Mouse (Mus musculus): ENCODE results near the gene Pxmp2. TPM values are rescaled to one million over a fixed set of nuclear protein-coding genes. Genes with fewer than 3 reads are reported as not detected.
A peak's percentile ranks its signal among the peaks of the same experiment; 100 is the strongest.

The Pxmp2 gene
- 11.5 and 13.3 TPM in 2 replicates for polyA plus RNA-seq (2014; fragmentation: Nextera tagmentation; extraction: Ambion mirVana)

DNA sequence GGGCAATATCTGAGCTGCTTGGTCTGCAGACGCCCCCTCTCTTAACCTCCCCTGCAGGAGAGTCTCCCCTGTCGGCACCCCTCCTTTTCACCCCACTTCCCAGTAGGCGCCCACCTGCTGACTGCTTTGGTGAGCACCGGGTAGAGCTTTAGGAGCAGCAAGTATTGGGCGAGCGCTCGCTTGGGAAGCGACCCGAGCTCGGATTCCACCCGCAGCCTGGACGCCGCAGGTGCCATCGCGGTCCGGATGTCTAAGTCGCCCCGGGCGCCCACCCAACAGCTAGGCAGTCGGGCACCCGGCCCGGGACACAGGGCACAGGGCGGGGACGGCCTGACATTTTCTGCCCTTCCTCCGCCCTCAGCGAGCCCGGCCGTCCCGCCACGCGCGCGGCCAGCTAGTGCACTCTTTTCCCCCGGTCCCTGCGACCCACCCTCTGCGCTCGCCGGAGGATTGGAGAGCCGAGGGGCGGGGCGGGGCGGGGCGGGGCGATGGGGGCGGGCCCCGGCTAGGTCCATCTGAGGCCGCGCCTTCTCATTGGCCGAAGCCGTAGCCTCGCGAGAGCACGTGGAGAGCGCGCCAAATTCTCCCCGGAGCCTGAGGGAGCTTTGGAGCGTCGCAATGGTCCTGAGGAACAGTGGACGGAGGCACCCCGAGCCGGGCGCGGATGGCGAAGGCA, at the start of gene Pxmp2, which contains the start of gene Pole:
Pxmp2 (minus strand) TSS at position 417 of the 676 bp plus-strand sequence.
Pole (plus strand) TSS at position 537 of the 676 bp plus-strand sequence.
- Histone ChIP-seq H3K4me3 (ENCODE audit: low read depth, low read length) (peak within 1 kb of the TSS; percentile 75), H3K4me1 (ENCODE audit: control insufficient read depth, insufficient read depth, low read length) (peaks cover 2% of the 10 kb centered on the region; the same call in 1 of the 2 replicates), H3K27ac (ENCODE audit: low read depth, low read length) (0 out of 2 replicates have a peak within 1 kb of the TSS, but pooled peaks have one; percentile 20), H3K36me3 (ENCODE audit: control insufficient read depth, insufficient read depth, low read length) (no peaks in the 10 kb centered on the region; the same call in 1 of the 2 replicates), H3K9me3 (ENCODE audit: control insufficient read depth, low read length) (no peaks in the 10 kb centered on the region), H3K4me2 (peak within 1 kb of the TSS; percentile 83), H3K27me3 (ENCODE audit: control insufficient read depth, insufficient read depth, low read length) (peaks cover 11% of the 10 kb centered on the region; the same call in 1 of the 2 replicates), H3K9ac (ENCODE audit: low read length) (peak within 1 kb of the TSS; percentile 84)
- ATAC-seq (ENCODE audit: low FRiP score) (peak; percentile 99), DNase-seq (ENCODE audit: low spot score, missing footprints) (peak; percentile 100)
- WGBS, result under 1% methylated on average over 64 of the region's 64 CpGs

DNA sequence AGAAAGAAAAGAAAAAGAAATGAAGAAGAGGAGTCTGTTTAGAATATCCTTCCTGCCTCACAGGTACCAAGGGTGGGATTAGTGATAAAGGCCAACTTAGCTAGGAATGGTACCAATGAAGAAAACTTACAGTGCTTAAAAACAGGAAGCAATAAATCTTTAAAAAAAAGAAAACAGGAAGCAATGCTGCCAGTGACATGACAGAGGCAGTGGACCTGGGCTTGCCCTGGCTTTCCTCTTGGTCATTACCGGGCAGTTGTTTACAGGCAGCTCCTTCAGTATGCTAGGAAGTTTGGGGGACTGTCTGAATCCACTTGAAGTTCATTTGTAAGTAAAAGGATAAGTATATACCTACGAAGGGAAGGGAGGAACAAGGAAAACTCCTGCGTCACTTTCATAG, 44.5 kb upstream of the Pxmp2 start:
- Histone ChIP-seq H3K27ac (ENCODE audit: low read depth, low read length) (no peak overlapping the region), H3K9me3 (ENCODE audit: control insufficient read depth, low read length) (no peaks in the 10 kb centered on the region), H3K9ac (ENCODE audit: low read length) (no peak overlapping the region), H3K36me3 (ENCODE audit: control insufficient read depth, insufficient read depth, low read length) (peaks cover 28% of the 10 kb centered on the region), H3K27me3 (ENCODE audit: control insufficient read depth, insufficient read depth, low read length) (no peaks in the 10 kb centered on the region), H3K4me2 (no peak overlapping the region), H3K4me1 (ENCODE audit: control insufficient read depth, insufficient read depth, low read length) (no peaks in the 10 kb centered on the region), H3K4me3 (ENCODE audit: low read depth, low read length) (no peak overlapping the region)
- no peak for ATAC-seq (ENCODE audit: low FRiP score)
- no peak for DNase-seq (ENCODE audit: low spot score, missing footprints)
- 94% methylated on average over 3 of the region's 3 CpGs for WGBS

- DNase-seq (ENCODE audit: low spot score, missing footprints) (no peak), ATAC-seq (ENCODE audit: low FRiP score) (no peak)
- H3K4me2 ChIP-seq, result no peak overlapping the region
- no peak overlapping the region for H3K27ac ChIP-seq (ENCODE audit: low read depth, low read length)
- no peaks in the 10 kb centered on the region for H3K4me1 ChIP-seq (ENCODE audit: control insufficient read depth, insufficient read depth, low read length)
- no peaks in the 10 kb centered on the region for H3K27me3 ChIP-seq (ENCODE audit: control insufficient read depth, insufficient read depth, low read length)
- H3K9me3 ChIP-seq (ENCODE audit: control insufficient read depth, low read length), result no peaks in the 10 kb centered on the region
- WGBS, result 97% methylated on average over 3 of the region's 3 CpGs
- no peak overlapping the region for H3K4me3 ChIP-seq (ENCODE audit: low read depth, low read length)
- no peak overlapping the region for H3K9ac ChIP-seq (ENCODE audit: low read length)
- peaks cover 18% of the 10 kb centered on the region; the same call in 1 of the 2 replicates for H3K36me3 ChIP-seq (ENCODE audit: control insufficient read depth, insufficient read depth, low read length)
Measured at GRCm38 (mm10) chr5:110313127-110313526, 27.1 kb upstream of the Pxmp2 start.

- no peak overlapping the region for H3K4me2 ChIP-seq
- no peaks in the 10 kb centered on the region for H3K27me3 ChIP-seq (ENCODE audit: control insufficient read depth, insufficient read depth, low read length)
- no peak overlapping the region for H3K9ac ChIP-seq (ENCODE audit: low read length)
- WGBS, result 95% methylated on average over 7 of the region's 7 CpGs
- no peaks in the 10 kb centered on the region for H3K4me1 ChIP-seq (ENCODE audit: control insufficient read depth, insufficient read depth, low read length)
- peaks cover 28% of the 10 kb centered on the region; the same call in 1 of the 2 replicates for H3K36me3 ChIP-seq (ENCODE audit: control insufficient read depth, insufficient read depth, low read length)
- H3K27ac ChIP-seq (ENCODE audit: low read depth, low read length), result no peak overlapping the region
- ATAC-seq (ENCODE audit: low FRiP score), result no peak
- DNase-seq (ENCODE audit: low spot score, missing footprints), result no peak
- no peaks in the 10 kb centered on the region for H3K9me3 ChIP-seq (ENCODE audit: control insufficient read depth, low read length)
- H3K4me3 ChIP-seq (ENCODE audit: low read depth, low read length), result no peak overlapping the region
Measured at GRCm38 (mm10) chr5:110308861-110309260, 22.9 kb upstream of the Pxmp2 start.

- ATAC-seq (ENCODE audit: low FRiP score) (no peak), DNase-seq (ENCODE audit: low spot score, missing footprints) (no peak)
- Histone ChIP-seq H3K27ac (ENCODE audit: low read depth, low read length) (no peak overlapping the region), H3K4me2 (no peak overlapping the region), H3K4me1 (ENCODE audit: control insufficient read depth, insufficient read depth, low read length) (no peaks in the 10 kb centered on the region), H3K9me3 (ENCODE audit: control insufficient read depth, low read length) (no peaks in the 10 kb centered on the region), H3K27me3 (ENCODE audit: control insufficient read depth, insufficient read depth, low read length) (no peaks in the 10 kb centered on the region), H3K36me3 (ENCODE audit: control insufficient read depth, insufficient read depth, low read length) (peaks cover 30% of the 10 kb centered on the region), H3K4me3 (ENCODE audit: low read depth, low read length) (no peak overlapping the region), H3K9ac (ENCODE audit: low read length) (no peak overlapping the region)
- 92% methylated on average over 2 of the region's 2 CpGs for WGBS
Measured at GRCm38 (mm10) chr5:110300591-110300990, 14.6 kb upstream of the Pxmp2 start.

- Histone ChIP-seq H3K27me3 (ENCODE audit: control insufficient read depth, insufficient read depth, low read length) (no peaks in the 10 kb centered on the region), H3K27ac (ENCODE audit: low read depth, low read length) (no peak overlapping the region), H3K9ac (ENCODE audit: low read length) (no peak overlapping the region), H3K4me1 (ENCODE audit: control insufficient read depth, insufficient read depth, low read length) (no peaks in the 10 kb centered on the region), H3K4me2 (no peak overlapping the region), H3K36me3 (ENCODE audit: control insufficient read depth, insufficient read depth, low read length) (peaks cover 26% of the 10 kb centered on the region), H3K4me3 (ENCODE audit: low read depth, low read length) (no peak overlapping the region), H3K9me3 (ENCODE audit: control insufficient read depth, low read length) (no peaks in the 10 kb centered on the region)
- DNase-seq (ENCODE audit: low spot score, missing footprints) (no peak), ATAC-seq (ENCODE audit: low FRiP score) (no peak)
- 89% methylated on average over 1 of the region's 1 CpGs for WGBS
Measured at GRCm38 (mm10) chr5:110296637-110297036, 10.7 kb upstream of the Pxmp2 start.

- Histone ChIP-seq H3K36me3 (ENCODE audit: control insufficient read depth, insufficient read depth, low read length) (peaks cover 16% of the 10 kb centered on the region; the same call in 1 of the 2 replicates), H3K4me2 (no peak overlapping the region), H3K27me3 (ENCODE audit: control insufficient read depth, insufficient read depth, low read length) (no peaks in the 10 kb centered on the region), H3K27ac (ENCODE audit: low read depth, low read length) (no peak overlapping the region), H3K4me1 (ENCODE audit: control insufficient read depth, insufficient read depth, low read length) (peaks cover under 1% of the 10 kb centered on the region; the same call in 1 of the 2 replicates), H3K4me3 (ENCODE audit: low read depth, low read length) (no peak overlapping the region), H3K9me3 (ENCODE audit: control insufficient read depth, low read length) (no peaks in the 10 kb centered on the region), H3K9ac (ENCODE audit: low read length) (no peak overlapping the region)
- WGBS, result 91% methylated on average over 1 of the region's 1 CpGs
- ATAC-seq (ENCODE audit: low FRiP score) (no peak), DNase-seq (ENCODE audit: low spot score, missing footprints) (no peak)
Measured at GRCm38 (mm10) chr5:110291649-110292048, 5.7 kb upstream of the Pxmp2 start.

DNA sequence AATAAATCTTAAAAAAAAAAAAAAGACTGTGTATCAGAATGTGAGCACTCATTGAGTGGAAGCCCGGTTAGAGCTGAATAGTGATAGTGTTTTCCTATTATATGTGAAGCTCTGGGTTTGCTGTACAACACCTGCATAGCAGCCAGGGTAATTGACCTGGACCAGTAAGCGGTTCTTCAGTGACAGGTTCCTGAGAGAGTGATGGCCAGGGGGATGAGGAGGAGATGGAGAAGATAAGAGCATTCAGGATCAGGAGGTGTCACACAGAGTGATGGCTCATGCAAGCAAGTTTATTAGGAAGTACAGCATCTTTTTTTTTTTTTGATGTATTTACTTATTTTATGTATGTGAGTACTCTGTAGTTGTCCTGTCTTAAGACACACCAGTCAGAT, 1.1 kb upstream of the Pxmp2 start:
- H3K9me3 ChIP-seq (ENCODE audit: control insufficient read depth, low read length), result no peaks in the 10 kb centered on the region
- H3K4me2 ChIP-seq, result peak overlapping the region; percentile 83
- H3K9ac ChIP-seq (ENCODE audit: low read length), result peak overlapping the region; percentile 84; the same call in 1 of the 2 replicates
- H3K27me3 ChIP-seq (ENCODE audit: control insufficient read depth, insufficient read depth, low read length), result peaks cover 11% of the 10 kb centered on the region; the same call in 1 of the 2 replicates
- H3K36me3 ChIP-seq (ENCODE audit: control insufficient read depth, insufficient read depth, low read length), result no peaks in the 10 kb centered on the region; the same call in 1 of the 2 replicates
- DNase-seq (ENCODE audit: low spot score, missing footprints) (no peak), ATAC-seq (ENCODE audit: low FRiP score) (no peak)
- no peak overlapping the region for H3K27ac ChIP-seq (ENCODE audit: low read depth, low read length)
- WGBS, result 73% methylated on average over 2 of the region's 2 CpGs
- H3K4me3 ChIP-seq (ENCODE audit: low read depth, low read length), result peak overlapping the region; percentile 75
- H3K4me1 ChIP-seq (ENCODE audit: control insufficient read depth, insufficient read depth, low read length), result peaks cover 2% of the 10 kb centered on the region; the same call in 1 of the 2 replicates

- Histone ChIP-seq H3K4me2 (peak overlapping the region; percentile 83), H3K36me3 (ENCODE audit: control insufficient read depth, insufficient read depth, low read length) (no peaks in the 10 kb centered on the region; the same call in 1 of the 2 replicates), H3K27ac (ENCODE audit: low read depth, low read length) (0 out of 2 replicates have a peak overlapping the region, but pooled peaks have one; percentile 20), H3K4me3 (ENCODE audit: low read depth, low read length) (peak overlapping the region; percentile 75), H3K27me3 (ENCODE audit: control insufficient read depth, insufficient read depth, low read length) (peaks cover 11% of the 10 kb centered on the region; the same call in 1 of the 2 replicates), H3K9ac (ENCODE audit: low read length) (peak overlapping the region; percentile 84), H3K4me1 (ENCODE audit: control insufficient read depth, insufficient read depth, low read length) (peaks cover 2% of the 10 kb centered on the region; the same call in 1 of the 2 replicates), H3K9me3 (ENCODE audit: control insufficient read depth, low read length) (no peaks in the 10 kb centered on the region)
- 4% methylated on average over 28 of the region's 31 CpGs for WGBS
- ATAC-seq (ENCODE audit: low FRiP score), result peak; percentile 78
- DNase-seq (ENCODE audit: low spot score, missing footprints), result no peak
Measured at GRCm38 (mm10) chr5:110286446-110287083, 579 bp upstream of the Pxmp2 start.

Data from midbrain, embryonic 11.5 days (tissue).